Mouse (Mus musculus) CH12.LX (cell line): Measurements from ENCODE around the gene St6galnac4. TPM values are rescaled to one million over a fixed set of nuclear protein-coding genes. Genes with fewer than 3 reads are reported as not detected.
A peak's percentile ranks its signal among the peaks of the same experiment; 100 is the strongest.

Experiments
- DNase-seq: peaks from one replicate; pipeline ENCODE4 v3.0.0-alpha.2; 2013; ENCODE audit errors: extremely low read depth
- H3K27ac ChIP-seq: 2 replicates; pipeline ENCODE4 v1.5.1; 2012; ENCODE audit warnings: low read depth, mild to moderate bottlenecking, control low read depth, moderate library complexity; ENCODE audit not compliant: insufficient read depth
- H3K27me3 ChIP-seq: replicated peaks from 2 replicates; pipeline ENCODE3; 2012; ENCODE audit warnings: inconsistent platforms
- H3K36me3 ChIP-seq, 2 experiments: replicated peaks in 1 of 2; 2 replicates each; pipeline versions ENCODE3 to v1.6.1; 2012; ENCODE audit warnings: inconsistent platforms in 1 of 2, low read length in 1 of 2, mild to moderate bottlenecking in 1 of 2, mixed read lengths in 1 of 2, moderate library complexity in 1 of 2; ENCODE audit not compliant: control insufficient read depth in 1 of 2, insufficient read depth in 1 of 2
- H3K4me1 ChIP-seq, 2 experiments: 2 replicates each; pipeline ENCODE4 v1.6.1; 2012; ENCODE audit warnings: inconsistent platforms in 1 of 2, moderate library complexity in 1 of 2; ENCODE audit not compliant: insufficient read depth in 2 of 2, control insufficient read depth in 1 of 2
- H3K4me2 ChIP-seq: 2 replicates; pipeline ENCODE4 v1.6.1; 2012; ENCODE audit warnings: low read depth, mild to moderate bottlenecking, control low read depth; ENCODE audit not compliant: poor library complexity, insufficient read depth, severe bottlenecking
- H3K4me3 ChIP-seq, 3 experiments: fragments of 150-350 bp in 1 of 3; sonication (generic) in 1 of 3; replicated peaks in 1 of 3; 2 replicates each; pipeline versions ENCODE3 to v1.5.1; 2011 to 2012; ENCODE audit warnings: low read depth in 2 of 3, low read length in 2 of 3, mild to moderate bottlenecking in 2 of 3, moderate library complexity in 2 of 3, control low read depth in 1 of 3, improper control_type of control experiment in 1 of 3, inconsistent platforms in 1 of 3, mixed read lengths in 1 of 3; ENCODE audit not compliant: poor library complexity in 1 of 3
- H3K79me2 ChIP-seq: replicated peaks from 2 replicates; pipeline ENCODE4 v1.6.1; 2012; ENCODE audit warnings: mild to moderate bottlenecking, moderate library complexity; ENCODE audit not compliant: control insufficient read depth, poor library complexity, insufficient read depth, severe bottlenecking; ENCODE audit errors: extremely low read depth
- H3K9ac ChIP-seq: 2 replicates; pipeline ENCODE4 v1.6.1; 2012; ENCODE audit warnings: low read depth, mild to moderate bottlenecking, control low read depth, moderate library complexity; ENCODE audit not compliant: insufficient read depth
- H3K9me3 ChIP-seq: replicated peaks from 2 replicates; pipeline ENCODE3; 2012; ENCODE audit warnings: low read length, inconsistent platforms, mixed read lengths
- BHLHE40 ChIP-seq: IDR thresholded peaks from 2 replicates; pipeline ENCODE4 v1.6.1; 2011; ENCODE audit warnings: mild to moderate bottlenecking, low read depth, low read length, improper control_type of control experiment
- CTCF ChIP-seq, 2 experiments: IDR thresholded peaks in 1 of 2; conservative IDR thresholded peaks in 1 of 2; 2 replicates each; pipeline ENCODE4 v1.5.1; 2011 to 2012; ENCODE audit warnings: low read depth in 2 of 2, low read length in 2 of 2, improper control_type of control experiment in 1 of 2, inconsistent platforms in 1 of 2, mild to moderate bottlenecking in 1 of 2, moderate library complexity in 1 of 2
- ELF1 ChIP-seq: IDR thresholded peaks from 2 replicates; pipeline ENCODE4 v1.6.1; 2014; ENCODE audit warnings: low read depth, mild to moderate bottlenecking, inconsistent platforms, low read length, improper control_type of control experiment
- GABPA ChIP-seq: IDR thresholded peaks from 2 replicates; pipeline ENCODE4 v1.6.1; 2012; ENCODE audit warnings: low read depth, low read length, improper control_type of control experiment, inconsistent platforms; ENCODE audit not compliant: insufficient replicate concordance
- HCFC1 ChIP-seq: IDR thresholded peaks from 2 replicates; pipeline ENCODE4 v1.6.1; 2012; ENCODE audit warnings: low read depth, mild to moderate bottlenecking, inconsistent platforms, low read length, improper control_type of control experiment
- JUN ChIP-seq: IDR thresholded peaks from 2 replicates; pipeline ENCODE4 v1.6.1; 2011; ENCODE audit warnings: low read depth, mild to moderate bottlenecking, low read length, improper control_type of control experiment, moderate library complexity; ENCODE audit not compliant: insufficient read depth
- MAFK ChIP-seq: IDR thresholded peaks from 2 replicates; pipeline ENCODE4 v1.6.1; 2011; ENCODE audit warnings: low read length, improper control_type of control experiment; ENCODE audit not compliant: insufficient replicate concordance
- MAX ChIP-seq: IDR thresholded peaks from 2 replicates; pipeline ENCODE4 v1.6.1; 2011; ENCODE audit warnings: low read length, improper control_type of control experiment
- MEF2A ChIP-seq: IDR thresholded peaks from 2 replicates; pipeline ENCODE4 v1.6.1; 2014; ENCODE audit warnings: low read depth, mild to moderate bottlenecking, inconsistent platforms, low read length, improper control_type of control experiment, borderline replicate concordance
- MYC ChIP-seq: IDR thresholded peaks from 2 replicates; pipeline ENCODE4 v1.6.1; 2011; ENCODE audit warnings: low read depth, mild to moderate bottlenecking, improper control_type of control experiment, low read length
- NELFE ChIP-seq: IDR thresholded peaks from 2 replicates; pipeline ENCODE4 v1.6.1; 2011; ENCODE audit warnings: low read depth, low read length, improper control_type of control experiment
- PAX5 ChIP-seq: IDR thresholded peaks from 2 replicates; pipeline ENCODE4 v1.6.1; 2012; ENCODE audit warnings: low read length, inconsistent platforms, mixed read lengths
- POLR2AphosphoS2 ChIP-seq: IDR thresholded peaks from 2 replicates; pipeline ENCODE4 v1.6.1; 2011; ENCODE audit warnings: low read depth, low read length, improper control_type of control experiment
- SIN3A ChIP-seq: IDR thresholded peaks from 2 replicates; pipeline ENCODE4 v1.6.1; 2012; ENCODE audit warnings: low read length, improper control_type of control experiment, inconsistent platforms
- TBP ChIP-seq: conservative IDR thresholded peaks from 2 replicates; pipeline ENCODE4 v1.6.1; 2011; ENCODE audit warnings: low read depth, low read length, improper control_type of control experiment
- TCF12 ChIP-seq: IDR thresholded peaks from 2 replicates; pipeline ENCODE4 v1.6.1; 2014; ENCODE audit warnings: low read depth, mild to moderate bottlenecking, inconsistent platforms, low read length, improper control_type of control experiment
- UBTF ChIP-seq: IDR thresholded peaks from 2 replicates; pipeline ENCODE4 v1.6.1; 2012; ENCODE audit warnings: low read depth, mild to moderate bottlenecking, inconsistent platforms, low read length, improper control_type of control experiment, moderate library complexity
- USF1 ChIP-seq: IDR thresholded peaks from 2 replicates; pipeline ENCODE4 v1.6.1; 2014; ENCODE audit warnings: low read depth, mild to moderate bottlenecking, inconsistent platforms, low read length, improper control_type of control experiment
- ZC3H11A ChIP-seq: IDR thresholded peaks from 2 replicates; pipeline ENCODE4 v1.6.1; 2012; ENCODE audit warnings: low read depth, mild to moderate bottlenecking, inconsistent platforms, low read length, improper control_type of control experiment
- dilution Hi-C: fragments of 300-500 bp; cut with MboI; formaldehyde crosslinking; loops from 2 replicates; pipeline ENCODE4 v1.14.3; 2020; ENCODE audit warnings: low sequenced_read_pairs; ENCODE audit not compliant: extremely low pct_unique_long_range_greater_than_20kb, extremely low pct_ligation_motif_present
- in situ Hi-C: fragments of 300-500 bp; cut with MboI; formaldehyde crosslinking; loops from 3 replicates; pipeline ENCODE4 v1.14.3; 2019; ENCODE audit warnings: low sequenced_read_pairs, low pct_ligation_motif_present, low pct_unique_long_range_greater_than_20kb, mixed read lengths
- polyA plus RNA-seq: library from polyadenylated mRNA; unstranded; fragments of >175 nt; gene quantifications from 2 replicates; pipeline ENCODE4 v1.2.1, GENCODE M21; 2012; ENCODE audit warnings: low read depth; ENCODE audit not compliant: insufficient read length
- total RNA-seq, 2 experiments: library from RNA; depleted of rRNA; stranded (reverse); fragments of 300-350 nt in 1 of 2; fragments of >200 nt in 1 of 2; gene quantifications; 2 replicates each; pipeline ENCODE4 v1.2.3; 2012 to 2014

St6galnac4 gene
- total and polyA plus RNA-seq, 3 experiments: 51.9 to 81.7 (median 58.3) TPM

DNA sequence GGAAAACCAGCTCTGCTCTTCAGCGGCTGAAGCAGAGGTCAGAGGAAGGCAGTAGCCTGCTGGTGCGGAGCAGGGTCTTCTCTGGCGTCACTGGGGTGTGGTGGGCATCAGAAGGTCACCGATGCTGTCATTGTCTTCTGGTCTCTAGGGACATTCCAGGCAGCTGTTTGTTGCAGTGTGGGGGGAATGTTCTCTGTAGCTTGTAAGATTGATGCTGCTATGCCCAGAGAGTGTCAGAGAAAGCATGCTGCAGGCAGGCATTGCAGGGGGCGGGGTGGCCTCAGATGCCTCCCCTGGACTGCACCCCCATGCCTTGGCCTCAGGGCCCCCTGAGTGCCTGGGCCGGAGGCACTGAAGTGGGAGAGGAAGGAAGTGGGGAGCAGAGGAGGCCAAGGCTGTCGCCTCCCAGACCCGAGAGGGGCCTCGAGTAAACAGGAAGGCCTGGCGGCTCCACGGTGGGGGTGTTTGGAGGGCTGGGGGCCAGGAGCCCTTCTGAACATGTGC is 50.9 kb downstream of the St6galnac4 start:
- Histone ChIP-seq H3K4me1 (peaks cover 9 to 26% of the 10 kb centered on the region in 2 experiments), H3K27me3 (no peaks in the 10 kb centered on the region), H3K79me2 (no peaks in the 10 kb centered on the region), H3K9me3 (no peaks in the 10 kb centered on the region), H3K4me2 (no peak overlapping the region), H3K27ac (no peak overlapping the region), H3K36me3 (peaks cover 0 to 2% of the 10 kb centered on the region in 2 experiments), H3K4me3 (no peak overlapping the region), H3K9ac (no peak overlapping the region)
- in situ Hi-C loops: no loop called here
- no peak for TF ChIP-seq MEF2A
- TF ChIP-seq MAFK: no peak
- TF ChIP-seq BHLHE40: no peak
- no peak for TF ChIP-seq CTCF (conservative IDR thresholded peaks at IDR 0.05 in 1 of 2, IDR thresholded peaks at IDR 0.05 in 1 of 2; ENCODE audit: low read depth in 2 of 2, low read length in 2 of 2)
- TF ChIP-seq GABPA: no peak
- TF ChIP-seq NELFE: no peak
- no peak for TF ChIP-seq ELF1
- no peak for TF ChIP-seq MYC
- no peak for TF ChIP-seq HCFC1
- no peak for TF ChIP-seq SIN3A
- no peak for DNase-seq
- dilution Hi-C loops: no loop called here

DNA sequence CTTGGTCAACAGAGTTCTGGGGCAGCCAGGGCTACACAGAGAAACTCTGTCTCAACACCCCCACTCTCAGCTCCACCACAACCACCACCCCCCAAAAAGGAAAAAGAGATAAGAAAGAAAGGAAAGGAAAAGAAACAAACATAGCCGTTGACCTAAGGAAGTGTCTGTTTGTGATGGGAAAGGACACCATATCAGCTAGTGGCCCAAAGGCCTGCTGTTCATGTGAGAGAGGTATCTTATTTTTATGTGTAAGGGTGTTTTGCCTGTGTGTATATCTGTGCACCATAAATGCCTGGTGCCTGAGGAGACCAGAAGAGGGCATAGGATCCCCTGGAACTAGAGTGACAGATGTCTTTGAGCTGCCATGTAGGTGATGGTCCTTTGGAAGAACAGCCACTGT is 52.7 kb downstream of the St6galnac4 start:
- in situ Hi-C loops: no loop called here
- no peaks in the 10 kb centered on the region for H3K79me2 ChIP-seq
- TF ChIP-seq JUN (no peak), CTCF (conservative IDR thresholded peaks at IDR 0.05 in 1 of 2, IDR thresholded peaks at IDR 0.05 in 1 of 2; ENCODE audit: low read depth in 2 of 2, low read length in 2 of 2) (peak in 1 of 2 experiments; percentile 21; a peak in 2 of 4 replicates)
- TF ChIP-seq, all 38 proteins: peak for 1
- no peaks in the 10 kb centered on the region for H3K27me3 ChIP-seq
- no peaks in the 10 kb centered on the region for H3K36me3 ChIP-seq
- H3K4me2 ChIP-seq: no peak overlapping the region
- no peak for DNase-seq
- H3K4me1 ChIP-seq: peaks cover 9 to 26% of the 10 kb centered on the region in 2 experiments
- dilution Hi-C loops: no loop called here
- H3K9me3 ChIP-seq: no peaks in the 10 kb centered on the region
- H3K27ac ChIP-seq: no peak overlapping the region
- no peak overlapping the region for H3K9ac ChIP-seq
- no peak overlapping the region for H3K4me3 ChIP-seq

GRCm38 (mm10) chr2:32640550-32641051 is 53.7 kb downstream of the St6galnac4 start:
- H3K9me3 ChIP-seq: no peaks in the 10 kb centered on the region
- peaks cover 9 to 20% of the 10 kb centered on the region in 2 experiments for H3K4me1 ChIP-seq
- no peak overlapping the region for H3K4me2 ChIP-seq
- H3K27ac ChIP-seq: no peak overlapping the region
- H3K9ac ChIP-seq: no peak overlapping the region
- H3K4me3 ChIP-seq: no peak overlapping the region
- no peak for DNase-seq
- no peaks in the 10 kb centered on the region for H3K27me3 ChIP-seq
- no peak for TF ChIP-seq USF1
- no peak for TF ChIP-seq POLR2AphosphoS2
- no peak for TF ChIP-seq SIN3A
- no peak for TF ChIP-seq ZC3H11A
- no peak for TF ChIP-seq TCF12
- TF ChIP-seq BHLHE40: no peak
- TF ChIP-seq MEF2A: no peak
- TF ChIP-seq PAX5: no peak
- TF ChIP-seq MAX: no peak
- no peak for TF ChIP-seq UBTF
- no peak for TF ChIP-seq HCFC1
- no peak for TF ChIP-seq TBP
- H3K36me3 ChIP-seq: no peaks in the 10 kb centered on the region
- in situ Hi-C loops (no loop called here), dilution Hi-C loops (no loop called here)
- H3K79me2 ChIP-seq: no peaks in the 10 kb centered on the region
